7 mouse cellular contexts compared by ENCODE assay signal in genomic region chr15:82015392-82016100, GRCm38 (mm10). TPM values are rescaled to one million over a fixed set of nuclear protein-coding genes. Genes with fewer than 3 reads are reported as not detected.
DNase-seq lines count a peak whose midpoint lies in the region; ATAC-seq and TF ChIP-seq lines count a peak whose summit lies in the region.

No protein-coding gene starts in this region.

- no peak for TF ChIP-seq RAD21 in MEL (IDR thresholded peaks at IDR 0.05; ENCODE audit: low read depth, low read length)

- H3K27me3 ChIP-seq in MEL (ENCODE audit: control insufficient read depth in 1 of 2, insufficient read depth in 2 of 2, low read length in 2 of 2) = no peaks in the 10 kb centered on the region

- peak overlapping the region; percentile 25 for H3K27ac ChIP-seq in MEL (ENCODE audit: control insufficient read depth, low read depth, low read length)

- peaks cover 8 to 26% of the 10 kb centered on the region in 2 experiments; a peak in 3 of 4 replicates for H3K4me1 ChIP-seq in MEL (ENCODE audit: control insufficient read depth in 1 of 2, insufficient read depth in 2 of 2, low read length in 2 of 2)

- H3K79me2 ChIP-seq in MEL (ENCODE audit: control insufficient read depth, insufficient read depth, low read length, poor library complexity) = peaks cover 43% of the 10 kb centered on the region

- no peaks in the 10 kb centered on the region for H3K9me3 ChIP-seq in MEL (replicated peaks; ENCODE audit: insufficient read depth, low read length)

- no peak for TF ChIP-seq POLR2A in MEL (IDR thresholded peaks at IDR 0.05; ENCODE audit: control insufficient read depth in 1 of 2, insufficient read depth in 1 of 2, low read depth in 1 of 2, low read length in 2 of 2, poor library complexity in 1 of 2)

- DNase-seq in MEL (ENCODE audit: low read depth, low spot score) = peak; percentile 62
- peak; percentile 47 to 60 for DNase-seq in adrenal gland, postnatal 36 days
- peak; percentile 36 for DNase-seq in heart, postnatal 4 days
- peak; percentile 14 to 15 for DNase-seq in layer of hippocampus, postnatal 25 days (ENCODE audit: extremely low spot score in 1 of 2, low spot score in 1 of 2)
- DNase-seq in lung, postnatal 36 days = peak; percentile 37
- DNase-seq in right cerebral cortex, postnatal 14 days = peak; percentile 37

- no peak for TF ChIP-seq EP300 in MEL (IDR thresholded peaks at IDR 0.05; ENCODE audit: low read depth in 1 of 2, low read length in 2 of 2)

- ATAC-seq in erythroblast, adult 5-6 weeks (replicated peaks; ENCODE audit: low FRiP score, poor library complexity, severe bottlenecking) = peak; percentile 14

- peaks cover 7 to 31% of the 10 kb centered on the region in 2 experiments for H3K36me3 ChIP-seq in MEL (ENCODE audit: control insufficient read depth in 1 of 2, insufficient read depth in 2 of 2, low read length in 2 of 2)

- H3K9ac ChIP-seq in MEL (ENCODE audit: control insufficient read depth, low read depth, low read length, poor library complexity, severe bottlenecking) = peak overlapping the region; percentile 88

- peak overlapping the region; percentile 72 to 99 for H3K4me3 ChIP-seq in MEL (ENCODE audit: control insufficient read depth in 1 of 2, insufficient read depth in 1 of 2, low read depth in 2 of 2, low read length in 2 of 2)

- no peak for TF ChIP-seq CTCF in MEL (IDR thresholded peaks at IDR 0.05 in 2 of 3, conservative IDR thresholded peaks at IDR 0.05 in 1 of 3; ENCODE audit: control insufficient read depth in 1 of 3, insufficient read depth in 1 of 3, low read depth in 2 of 3, low read length in 3 of 3, poor library complexity in 1 of 3, severe bottlenecking in 1 of 3)

TF ChIP-seq in MEL, 35 proteins besides CTCF, POLR2A, EP300 and RAD21:
- TF ChIP-seq MAFK (IDR thresholded peaks at IDR 0.05; ENCODE audit: borderline replicate concordance, low read depth, low read length) = no peak
- peak; percentile 51; the same call in 1 of the 2 replicates for TF ChIP-seq SIN3A (IDR thresholded peaks at IDR 0.05; ENCODE audit: low read length)
- TF ChIP-seq UBTF (IDR thresholded peaks at IDR 0.05; ENCODE audit: borderline replicate concordance, insufficient read depth, low read depth, low read length) = no peak
- peak; percentile 20; the same call in 1 of the 2 replicates for TF ChIP-seq MXI1 (IDR thresholded peaks at IDR 0.05; ENCODE audit: low read depth, low read length)
- 0 out of 2 replicates have a peak, but pooled peaks have one; percentile 50 for TF ChIP-seq CHD1 (IDR thresholded peaks at IDR 0.05; ENCODE audit: low read depth, low read length)

RNA-seq across cellular contexts. Expression of gene Desi1, which starts 18.1 kb away (rescaled TPM):
- total RNA-seq in MEL (2012; rRNA removed) = 22.6 and 26.3 TPM in 2 replicates
- polyA plus RNA-seq in MEL (2012; ENCODE audit: insufficient read depth in 1 of 2, insufficient read length in 2 of 2, low read depth in 1 of 2, low replicate concordance in 2 of 2, missing spikeins in 1 of 2) = 100 to 1,000 TPM in 1 of 2 experiments, not detected in 1; 116 TPM
- 100 to 1,000 TPM in 1 of 2 experiments, 10 to 100 TPM in 1; 54.2 to 105 TPM for total RNA-seq in adrenal gland, postnatal 36 days (2021)
- total RNA-seq in erythroblast, adult 5-6 weeks (2015; ENCODE audit: low replicate concordance) = 12.5 and 27.0 TPM in 2 replicates
- total RNA-seq in erythroblast, adult 5-6 weeks (2017; ENCODE audit: low replicate concordance) = 3.6 and 5.0 TPM in 2 replicates
- 10 to 100 TPM; 27.1 to 27.4 TPM for total RNA-seq in heart, postnatal 4 days (2021)
- 100 to 1,000 TPM; 123 to 131 TPM for total RNA-seq in layer of hippocampus, postnatal 25 days (2021)

RNA-seq across cellular contexts. Expression of gene Xrcc6, which starts 27.9 kb away (rescaled TPM):
- 90.3 and 108 TPM in 2 replicates for total RNA-seq in MEL (2012; rRNA removed)
- 100 to 1,000 TPM in 1 of 2 experiments, not detected in 1; 108 TPM for polyA plus RNA-seq in MEL (2012; ENCODE audit: insufficient read depth in 1 of 2, insufficient read length in 2 of 2, low read depth in 1 of 2, low replicate concordance in 2 of 2, missing spikeins in 1 of 2)
- total RNA-seq in adrenal gland, postnatal 36 days (2021) = 10 to 100 TPM; 55.2 to 81.1 TPM
- 17.6 and 41.7 TPM in 2 replicates for total RNA-seq in erythroblast, adult 5-6 weeks (2015; ENCODE audit: low replicate concordance)
- total RNA-seq in erythroblast, adult 5-6 weeks (2017; ENCODE audit: low replicate concordance) = 23.6 and 52.2 TPM in 2 replicates
- total RNA-seq in heart, postnatal 4 days (2021) = 10 to 100 TPM; 26.6 to 27.4 TPM
- total RNA-seq in layer of hippocampus, postnatal 25 days (2021) = 10 to 100 TPM; 23.5 to 24.0 TPM

RNA-seq across cellular contexts. Expression of gene Snu13, which starts 31.9 kb away (rescaled TPM):
- total RNA-seq in MEL (2012; rRNA removed) = 262 and 297 TPM in 2 replicates
- 100 to 1,000 TPM; 196 to 375 TPM for polyA plus RNA-seq in MEL (2012; ENCODE audit: insufficient read depth in 1 of 2, insufficient read length in 2 of 2, low read depth in 1 of 2, low replicate concordance in 2 of 2, missing spikeins in 1 of 2)
- 10 to 100 TPM; 88.7 to 94.1 TPM for total RNA-seq in adrenal gland, postnatal 36 days (2021)
- total RNA-seq in erythroblast, adult 5-6 weeks (2015; ENCODE audit: low replicate concordance) = 23.2 and 29.7 TPM in 2 replicates
- 24.5 and 44.7 TPM in 2 replicates for total RNA-seq in erythroblast, adult 5-6 weeks (2017; ENCODE audit: low replicate concordance)
- 10 to 100 TPM; 63.4 to 69.5 TPM for total RNA-seq in heart, postnatal 4 days (2021)
- 100 to 1,000 TPM; 103 to 104 TPM for total RNA-seq in layer of hippocampus, postnatal 25 days (2021)

RNA-seq across cellular contexts. Expression of gene 1700029P11Rik, which starts 35.2 kb away (rescaled TPM):
- not detected in 2 replicates for total RNA-seq in MEL (2012; rRNA removed)
- polyA plus RNA-seq in MEL (2012; ENCODE audit: insufficient read depth in 1 of 2, insufficient read length in 2 of 2, low read depth in 1 of 2, low replicate concordance in 2 of 2, missing spikeins in 1 of 2) = under 1 TPM in 1 of 2 experiments, not detected in 1; 0.07 TPM
- total RNA-seq in adrenal gland, postnatal 36 days (2021) = not detected
- total RNA-seq in erythroblast, adult 5-6 weeks (2015; ENCODE audit: low replicate concordance) = not detected in 2 replicates
- total RNA-seq in erythroblast, adult 5-6 weeks (2017; ENCODE audit: low replicate concordance) = not detected in 2 replicates
- not detected for total RNA-seq in heart, postnatal 4 days (2021)
- total RNA-seq in layer of hippocampus, postnatal 25 days (2021) = not detected

RNA-seq across cellular contexts. Expression of gene 4930407I10Rik, which starts 43.4 kb away (rescaled TPM):
- not detected in 2 replicates for total RNA-seq in MEL (2012; rRNA removed)
- not detected for polyA plus RNA-seq in MEL (2012; ENCODE audit: insufficient read depth in 1 of 2, insufficient read length in 2 of 2, low read depth in 1 of 2, low replicate concordance in 2 of 2, missing spikeins in 1 of 2)
- total RNA-seq in adrenal gland, postnatal 36 days (2021) = not detected
- not detected in 2 replicates for total RNA-seq in erythroblast, adult 5-6 weeks (2015; ENCODE audit: low replicate concordance)
- not detected in 2 replicates for total RNA-seq in erythroblast, adult 5-6 weeks (2017; ENCODE audit: low replicate concordance)
- total RNA-seq in heart, postnatal 4 days (2021) = not detected
- not detected for total RNA-seq in layer of hippocampus, postnatal 25 days (2021)

Comparison
In these comparisons a context has a peak if more than half of its experiments do, and no peak if none do; other contexts are left out.
1. Peak in every context shown above with its lines: DNase-seq, ATAC-seq, H3K4me3 ChIP-seq and H3K27ac ChIP-seq.